Mouse (Mus musculus): Measurements from ENCODE around the gene Sars. TPM values are rescaled to one million over a fixed set of nuclear protein-coding genes. Genes with fewer than 3 reads are reported as not detected.

Gene Sars
- polyA plus RNA-seq, 2 experiments = 80.2 to 108 TPM

- Histone ChIP-seq H3K27ac (replicated peaks; ENCODE audit: low read depth, low read length) (0 out of 2 replicates have a peak overlapping the region, but pooled peaks have one; percentile 13), H3K4me2 (replicated peaks; ENCODE audit: low read depth, low read length, severe bottlenecking) (no peak overlapping the region), H3K9me3 (ENCODE audit: control insufficient read depth, low read length) (no peaks in the 10 kb centered on the region), H3K36me3 (ENCODE audit: control insufficient read depth, insufficient read depth, low read length) (peaks cover 40% of the 10 kb centered on the region), H3K4me1 (ENCODE audit: control insufficient read depth, insufficient read depth, low read length) (peaks cover 3% of the 10 kb centered on the region; the same call in 1 of the 2 replicates), H3K4me3 (replicated peaks; ENCODE audit: low read length) (no peak overlapping the region), H3K9ac (ENCODE audit: low read depth, low read length, severe bottlenecking) (no peak overlapping the region), H3K27me3 (ENCODE audit: control insufficient read depth, insufficient read depth, low read length) (no peaks in the 10 kb centered on the region)
- DNase-seq (ENCODE audit: low spot score) (no peak), ATAC-seq (ENCODE audit: low FRiP score, low read depth) (no peak)
- 85% methylated on average over 15 of the region's 15 CpGs for WGBS
- no peak for TF ChIP-seq POLR2A (IDR thresholded peaks at IDR 0.05; ENCODE audit: borderline replicate concordance, extremely low read depth, insufficient read depth, insufficient read length)
These were observed 42.5 kb downstream of the Sars start for GRCm38 (mm10) chr3:108402528-108402920.

- 35% methylated on average over 22 of the region's 22 CpGs for WGBS
- Histone ChIP-seq H3K4me2 (replicated peaks; ENCODE audit: low read depth, low read length, severe bottlenecking) (peak overlapping the region; percentile 37), H3K9me3 (ENCODE audit: control insufficient read depth, low read length) (no peaks in the 10 kb centered on the region), H3K4me3 (replicated peaks; ENCODE audit: low read length) (no peak overlapping the region), H3K4me1 (ENCODE audit: control insufficient read depth, insufficient read depth, low read length) (peaks cover 3% of the 10 kb centered on the region; the same call in 1 of the 2 replicates), H3K27me3 (ENCODE audit: control insufficient read depth, insufficient read depth, low read length) (no peaks in the 10 kb centered on the region), H3K36me3 (ENCODE audit: control insufficient read depth, insufficient read depth, low read length) (peaks cover 42% of the 10 kb centered on the region), H3K27ac (replicated peaks; ENCODE audit: low read depth, low read length) (0 out of 2 replicates have a peak overlapping the region, but pooled peaks have one; percentile 13), H3K9ac (ENCODE audit: low read depth, low read length, severe bottlenecking) (no peak overlapping the region)
- ATAC-seq (ENCODE audit: low FRiP score, low read depth) (peak; percentile 84), DNase-seq (ENCODE audit: low spot score) (peak; percentile 86)
- TF ChIP-seq POLR2A (IDR thresholded peaks at IDR 0.05; ENCODE audit: borderline replicate concordance, extremely low read depth, insufficient read depth, insufficient read length) = no peak
These were observed 43.1 kb downstream of the Sars start for GRCm38 (mm10) chr3:108401692-108402527.

GRCm38 (mm10) chr3:108400442-108400841 is 44.6 kb downstream of the Sars start:
- DNase-seq (ENCODE audit: low spot score) = no peak
- 83% methylated on average over 5 of the region's 5 CpGs for WGBS
- Histone ChIP-seq H3K36me3 (ENCODE audit: control insufficient read depth, insufficient read depth, low read length) (peaks cover 41% of the 10 kb centered on the region), H3K27me3 (ENCODE audit: control insufficient read depth, insufficient read depth, low read length) (no peaks in the 10 kb centered on the region), H3K9me3 (ENCODE audit: control insufficient read depth, low read length) (no peaks in the 10 kb centered on the region), H3K4me3 (replicated peaks; ENCODE audit: low read length) (no peak overlapping the region), H3K4me1 (ENCODE audit: control insufficient read depth, insufficient read depth, low read length) (peaks cover 3% of the 10 kb centered on the region; the same call in 1 of the 2 replicates), H3K4me2 (replicated peaks; ENCODE audit: low read depth, low read length, severe bottlenecking) (no peak overlapping the region), H3K27ac (replicated peaks; ENCODE audit: low read depth, low read length) (no peak overlapping the region), H3K9ac (ENCODE audit: low read depth, low read length, severe bottlenecking) (no peak overlapping the region)
- no peak for ATAC-seq (ENCODE audit: low FRiP score, low read depth)
- TF ChIP-seq POLR2A (IDR thresholded peaks at IDR 0.05; ENCODE audit: borderline replicate concordance, extremely low read depth, insufficient read depth, insufficient read length) = no peak

GRCm38 (mm10) chr3:108398281-108398680 is 46.7 kb downstream of the Sars start:
- no peak overlapping the region for H3K9ac ChIP-seq (ENCODE audit: low read depth, low read length, severe bottlenecking)
- no peaks in the 10 kb centered on the region for H3K27me3 ChIP-seq (ENCODE audit: control insufficient read depth, insufficient read depth, low read length)
- no peak overlapping the region for H3K4me3 ChIP-seq (replicated peaks; ENCODE audit: low read length)
- H3K36me3 ChIP-seq (ENCODE audit: control insufficient read depth, insufficient read depth, low read length) = peaks cover 35% of the 10 kb centered on the region
- DNase-seq (ENCODE audit: low spot score) (no peak), ATAC-seq (ENCODE audit: low FRiP score, low read depth) (no peak)
- H3K9me3 ChIP-seq (ENCODE audit: control insufficient read depth, low read length) = no peaks in the 10 kb centered on the region
- peaks cover 3% of the 10 kb centered on the region; the same call in 1 of the 2 replicates for H3K4me1 ChIP-seq (ENCODE audit: control insufficient read depth, insufficient read depth, low read length)
- no peak overlapping the region for H3K27ac ChIP-seq (replicated peaks; ENCODE audit: low read depth, low read length)
- no peak for TF ChIP-seq POLR2A (IDR thresholded peaks at IDR 0.05; ENCODE audit: borderline replicate concordance, extremely low read depth, insufficient read depth, insufficient read length)
- no peak overlapping the region for H3K4me2 ChIP-seq (replicated peaks; ENCODE audit: low read depth, low read length, severe bottlenecking)
- 91% methylated on average over 9 of the region's 9 CpGs for WGBS

GRCm38 (mm10) chr3:108392793-108393192 is 52.2 kb downstream of the Sars start:
- Histone ChIP-seq H3K27me3 (ENCODE audit: control insufficient read depth, insufficient read depth, low read length) (no peaks in the 10 kb centered on the region), H3K27ac (replicated peaks; ENCODE audit: low read depth, low read length) (no peak overlapping the region), H3K4me3 (replicated peaks; ENCODE audit: low read length) (no peak overlapping the region), H3K36me3 (ENCODE audit: control insufficient read depth, insufficient read depth, low read length) (peaks cover 13% of the 10 kb centered on the region), H3K9ac (ENCODE audit: low read depth, low read length, severe bottlenecking) (no peak overlapping the region), H3K4me1 (ENCODE audit: control insufficient read depth, insufficient read depth, low read length) (peaks cover 9% of the 10 kb centered on the region), H3K9me3 (ENCODE audit: control insufficient read depth, low read length) (no peaks in the 10 kb centered on the region), H3K4me2 (replicated peaks; ENCODE audit: low read depth, low read length, severe bottlenecking) (no peak overlapping the region)
- DNase-seq (ENCODE audit: low spot score) (no peak), ATAC-seq (ENCODE audit: low FRiP score, low read depth) (no peak)
- no peak for TF ChIP-seq POLR2A (IDR thresholded peaks at IDR 0.05; ENCODE audit: borderline replicate concordance, extremely low read depth, insufficient read depth, insufficient read length)
- WGBS = 44% methylated on average over 15 of the region's 15 CpGs
